Mouse (Mus musculus) intestine, postnatal 0 days (tissue): Measurements from ENCODE around the gene Nlrp5. TPM values are rescaled to one million over a fixed set of nuclear protein-coding genes. Genes with fewer than 3 reads are reported as not detected.
"Not testable (repeated sequence)": the region's sequence is repeated elsewhere in the genome, so short reads cannot be mapped to it uniquely, and the experiment has no call there.

Experiments used
- ATAC-seq: fragments of 200-750 bp; cut with Nextera tagmentation; 2 replicates; pipeline ENCODE4 v1.8.0; 2017; ENCODE audit warnings: mild to moderate bottlenecking, moderate TSS enrichment, moderate library complexity
- H3K27ac ChIP-seq: fragments of 300-500 bp; sonication (generic); 2 replicates; pipeline ENCODE4 v1.5.1; 2014; ENCODE audit warnings: mild to moderate bottlenecking, low read depth, low read length, moderate library complexity
- H3K27me3 ChIP-seq: fragments of 300-500 bp; sonication (generic); replicated peaks from 2 replicates; pipeline ENCODE4 v1.6.1; 2014; ENCODE audit warnings: low read length, mixed read lengths; ENCODE audit not compliant: control insufficient read depth, insufficient read depth
- H3K36me3 ChIP-seq: fragments of 300-500 bp; sonication (generic); 2 replicates; pipeline ENCODE4 v1.6.1; 2014; ENCODE audit warnings: mild to moderate bottlenecking, moderate library complexity; ENCODE audit not compliant: control insufficient read depth, insufficient read depth
- H3K4me1 ChIP-seq: fragments of 300-500 bp; sonication (generic); replicated peaks from 2 replicates; pipeline ENCODE4 v1.6.1; 2014; ENCODE audit warnings: antibody characterized with exemption, low read length, mixed read lengths; ENCODE audit not compliant: control insufficient read depth, insufficient read depth
- H3K4me2 ChIP-seq: fragments of 300-500 bp; sonication (generic); replicated peaks from 2 replicates; pipeline ENCODE4 v1.6.1; 2014; ENCODE audit warnings: low read depth, mild to moderate bottlenecking, moderate library complexity
- H3K4me3 ChIP-seq: fragments of 300-500 bp; sonication (generic); 2 replicates; pipeline ENCODE4 v1.5.1; 2014; ENCODE audit warnings: low read depth, low read length
- H3K9ac ChIP-seq: fragments of 300-500 bp; sonication (generic); 2 replicates; pipeline ENCODE4 v1.6.1; 2014; ENCODE audit warnings: mild to moderate bottlenecking, low read depth, low read length
- H3K9me3 ChIP-seq: fragments of 300-500 bp; sonication (generic); 2 replicates; pipeline ENCODE4 v1.6.1; 2016; ENCODE audit warnings: mixed run types; ENCODE audit not compliant: control insufficient read depth
- CTCF ChIP-seq: sonication (generic); IDR thresholded peaks from 2 replicates; pipeline ENCODE4 v1.5.1; 2016; ENCODE audit warnings: low read depth, mild to moderate bottlenecking, control low read depth, antibody characterized with exemption, moderate library complexity
- WGBS: fragments of 180-500 bp; shearing (Covaris S2); extraction: QIAGEN DNeasy Blood & Tissue Kit; methylation state at CpG from one replicate; pipeline ENCODE4 v1.1.7; 2014; 5-methylcytosine and 5-hydroxymethylcytosine counted together
- microRNA-seq: library from miRNA; unstranded; fragments of <30 nt; microRNA quantifications from one replicate; pipeline ENCODE4, GENCODE M21; 2016
- polyA plus RNA-seq: library from polyadenylated mRNA; unstranded; fragments of >200 nt; fragmentation: Nextera tagmentation; extraction: Ambion mirVana; gene quantifications from 2 replicates; pipeline ENCODE4 v1.2.1, GENCODE M21; 2015

Nlrp5 gene
- polyA plus RNA-seq: not detected in 2 replicates

DNA sequence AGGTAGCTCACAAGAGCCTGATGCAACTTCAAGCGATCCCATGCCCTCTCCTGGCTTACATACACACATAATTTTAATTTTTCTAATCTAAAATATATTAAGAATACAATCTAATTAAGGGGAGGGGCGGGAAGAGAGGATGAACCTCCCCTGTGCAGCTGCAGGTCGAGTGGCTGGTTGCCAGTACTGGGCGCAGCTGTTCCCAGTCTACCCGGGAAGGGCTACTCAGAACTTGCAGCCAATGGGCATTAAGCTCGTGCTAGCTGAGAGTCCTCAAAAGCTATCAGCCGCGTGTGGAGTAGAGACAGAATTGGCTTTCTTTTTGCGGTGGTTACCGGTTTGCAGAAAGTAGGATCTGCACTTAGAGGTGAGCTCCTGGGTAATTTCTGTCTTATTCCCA, at the start of gene Nlrp5:
TSS of gene Nlrp5 (plus strand) at position 301 of the 400 bp plus-strand sequence.
- no peaks in the 10 kb centered on the region; the same call in 1 of the 2 replicates for H3K9me3 ChIP-seq
- H3K27ac ChIP-seq: no peak within 1 kb of the TSS
- no peak within 1 kb of the TSS for H3K4me2 ChIP-seq
- ATAC-seq: no peak
- H3K4me3 ChIP-seq: no peak within 1 kb of the TSS
- H3K36me3 ChIP-seq: no peaks in the 10 kb centered on the region
- TF ChIP-seq CTCF: no peak
- 68% methylated on average over 10 of the region's 10 CpGs for WGBS
- H3K27me3 ChIP-seq: no peaks in the 10 kb centered on the region
- H3K4me1 ChIP-seq: no peaks in the 10 kb centered on the region
- no peak within 1 kb of the TSS for H3K9ac ChIP-seq

DNA sequence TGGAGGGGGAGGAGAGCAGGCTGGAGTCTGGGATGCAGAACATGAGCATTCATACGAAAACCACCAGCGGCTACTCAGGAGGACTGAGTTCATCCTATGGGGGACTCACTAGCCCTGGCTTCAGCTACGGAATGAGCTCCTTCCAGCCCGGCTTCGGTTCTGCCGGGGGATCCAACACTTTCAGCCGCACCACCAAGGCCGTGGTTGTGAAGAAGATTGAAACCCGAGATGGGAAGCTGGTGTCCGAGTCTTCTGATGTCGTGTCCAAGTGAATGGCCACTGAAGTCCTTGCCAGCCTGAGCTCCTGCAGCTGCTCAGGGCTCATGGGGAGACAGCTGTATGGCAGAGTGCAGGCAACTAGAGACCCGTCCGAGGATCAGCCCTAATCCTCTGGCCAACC, 27.4 kb upstream of the Nlrp5 start:
- not testable (repeated sequence) for H3K4me1 ChIP-seq, H3K9ac ChIP-seq, H3K4me3 ChIP-seq, H3K4me2 ChIP-seq, H3K27me3 ChIP-seq, ATAC-seq, H3K27ac ChIP-seq, H3K9me3 ChIP-seq, H3K36me3 ChIP-seq
- WGBS: 94% methylated on average over 8 of the region's 13 CpGs

DNA sequence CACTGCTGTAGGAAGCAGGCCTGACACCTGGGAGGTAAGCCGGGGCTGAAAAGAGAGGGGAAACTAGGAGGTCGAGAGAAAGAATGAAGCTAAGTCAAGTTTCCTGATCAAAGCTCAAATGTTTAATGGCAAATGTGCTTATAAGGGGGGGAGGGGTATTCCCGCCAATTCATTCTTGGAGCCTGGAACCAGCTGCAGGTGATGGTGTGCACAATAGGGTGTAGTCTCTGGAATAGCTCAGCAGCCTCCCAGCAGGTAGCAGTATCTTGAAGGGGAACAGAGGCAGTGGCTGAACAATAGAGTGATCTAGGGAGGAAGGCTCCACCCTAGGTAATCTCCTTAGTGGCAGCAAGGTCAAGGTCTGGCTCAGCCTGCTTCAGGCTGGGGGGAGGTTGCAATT, 84.5 kb downstream of the Nlrp5 start:
- H3K4me2 ChIP-seq, H3K9ac ChIP-seq, H3K9me3 ChIP-seq, H3K4me1 ChIP-seq, H3K4me3 ChIP-seq, ATAC-seq, H3K27me3 ChIP-seq, H3K27ac ChIP-seq, H3K36me3 ChIP-seq: not testable (repeated sequence)
- WGBS: 69% methylated on average over 3 of the region's 3 CpGs

DNA sequence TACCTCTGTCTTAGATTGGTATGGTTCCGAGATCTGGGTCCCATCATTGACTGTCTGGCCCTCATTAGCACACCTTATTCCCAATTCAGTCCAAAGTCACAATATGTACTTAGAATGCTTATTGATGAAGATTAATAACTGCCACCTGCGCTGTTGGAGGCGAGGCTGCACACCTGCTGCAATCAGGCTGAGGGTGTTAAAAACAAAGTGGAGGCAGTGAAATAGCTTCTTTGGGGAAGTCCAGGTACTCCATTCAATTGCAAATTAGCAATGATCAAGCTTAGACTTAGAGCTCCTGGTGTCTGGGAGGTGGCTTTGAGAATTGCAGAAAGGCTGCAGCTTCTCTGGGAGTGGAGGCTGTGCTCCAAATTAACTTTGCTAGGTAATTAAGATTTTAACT, 85.1 kb downstream of the Nlrp5 start:
- H3K4me2 ChIP-seq, H3K9me3 ChIP-seq, H3K27ac ChIP-seq, H3K9ac ChIP-seq, H3K36me3 ChIP-seq, H3K4me1 ChIP-seq, H3K27me3 ChIP-seq, ATAC-seq, H3K4me3 ChIP-seq: not testable (repeated sequence)
- WGBS: 66% methylated on average over 3 of the region's 3 CpGs

DNA sequence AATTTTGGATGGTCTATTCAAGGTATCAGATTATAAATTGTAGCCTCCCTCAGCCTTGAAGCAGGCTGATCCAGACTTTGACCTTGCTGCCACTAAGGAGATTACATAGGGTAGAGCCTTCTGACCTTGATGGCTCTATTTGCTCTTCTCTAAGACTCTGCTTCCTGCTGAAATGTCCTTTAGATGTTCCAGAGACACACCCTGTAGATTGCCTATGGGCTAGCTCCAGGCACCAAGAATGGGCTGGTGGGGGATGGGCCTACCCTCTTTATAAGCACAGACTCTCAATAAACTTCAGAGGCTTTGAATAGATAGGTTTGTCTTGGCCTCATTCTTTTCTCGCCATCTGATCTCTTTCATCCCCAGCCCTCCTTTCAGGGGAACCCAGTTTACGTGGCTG, 87.2 kb downstream of the Nlrp5 start:
- 72% methylated on average over 2 of the region's 2 CpGs for WGBS

More for the DNA sequence above, 87.2 kb downstream of the Nlrp5 start:
- not testable (repeated sequence) for H3K4me3 ChIP-seq, ATAC-seq, H3K9ac ChIP-seq, H3K9me3 ChIP-seq, H3K4me1 ChIP-seq, H3K27ac ChIP-seq, H3K36me3 ChIP-seq, H3K27me3 ChIP-seq, H3K4me2 ChIP-seq

Small RNAs within 50 kb of the gene (microRNA-seq; reads per million reads assigned to microRNA genes)
- gene Gm25196: not detected

Other genes with a start within 250 kb of the Nlrp5 start
- gene Gm10662, start 241.4 kb upstream of the Nlrp5 start, polyA plus RNA-seq: not detected in 2 replicates
- not detected in 2 replicates for gene Vmn1r165, start 168.6 kb upstream of the Nlrp5 start, polyA plus RNA-seq
- not detected in 2 replicates for gene Vmn1r166, start 134.2 kb upstream of the Nlrp5 start, polyA plus RNA-seq
- not detected in 2 replicates for gene Gm6902, start 107.0 kb upstream of the Nlrp5 start, polyA plus RNA-seq
- not detected in 2 replicates for gene Nlrp4e, start 84.7 kb upstream of the Nlrp5 start, polyA plus RNA-seq
- not detected in 2 replicates for gene Vmn1r167, start 121.3 kb downstream of the Nlrp5 start, polyA plus RNA-seq
- not detected in 2 replicates for gene Vmn1r168, start 153.8 kb downstream of the Nlrp5 start, polyA plus RNA-seq
- gene Vmn1r169, start 189.6 kb downstream of the Nlrp5 start, polyA plus RNA-seq: not detected in 2 replicates
- gene Vmn1r170, start 220.3 kb downstream of the Nlrp5 start, polyA plus RNA-seq: not detected in 2 replicates
- not detected in 2 replicates for gene Vmn1r171, start 244.8 kb downstream of the Nlrp5 start, polyA plus RNA-seq